In the genomic region with DNA sequence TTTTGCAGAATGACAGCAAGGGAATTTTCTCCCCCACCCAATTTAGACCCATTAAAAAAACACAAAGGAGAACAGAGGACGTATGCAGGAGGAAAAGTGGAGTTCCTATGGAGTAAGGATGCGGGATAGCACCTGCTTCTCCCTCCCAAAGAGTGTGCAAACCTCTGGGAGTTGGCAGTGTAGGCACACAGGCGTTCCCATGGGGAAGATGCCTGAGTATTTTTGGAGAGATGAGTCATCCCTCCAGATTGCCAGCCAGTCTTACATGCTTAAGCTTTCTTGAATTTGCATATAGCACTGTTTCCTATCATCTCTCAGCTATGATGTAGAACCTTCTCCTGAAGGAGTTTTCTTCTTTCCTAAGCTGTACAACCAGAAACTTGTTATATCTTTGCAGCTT, we compare ENCODE assay signal across 8 mouse cellular contexts.
DNase-seq lines count a peak whose midpoint lies in the region; ATAC-seq and TF ChIP-seq lines count a peak whose summit lies in the region.

No protein-coding gene starts in this region.

- H3K4me3 ChIP-seq in lung, postnatal 0 days (ENCODE audit: low read depth, low read length): no peak overlapping the region
- H3K4me3 ChIP-seq in stomach, embryonic 15.5 days (replicated peaks): no peak overlapping the region

- peak; percentile 44; the same call in 1 of the 2 replicates for ATAC-seq in lung, postnatal 0 days
- ATAC-seq in stomach, embryonic 15.5 days (ENCODE audit: insufficient read depth, low FRiP score, low read depth): no peak

- H3K27ac ChIP-seq in lung, postnatal 0 days (ENCODE audit: low read length): no peak overlapping the region
- H3K27ac ChIP-seq in stomach, embryonic 15.5 days: 0 out of 2 replicates have a peak overlapping the region, but pooled peaks have one; percentile 32

- H3K4me1 ChIP-seq in lung, postnatal 0 days (ENCODE audit: insufficient read depth, low read depth, low read length): no peaks in the 10 kb centered on the region
- H3K4me1 ChIP-seq in stomach, embryonic 15.5 days: no peaks in the 10 kb centered on the region

- no peaks in the 10 kb centered on the region for H3K27me3 ChIP-seq in lung, postnatal 0 days (replicated peaks; ENCODE audit: insufficient read depth, low read length)
- no peaks in the 10 kb centered on the region for H3K27me3 ChIP-seq in stomach, embryonic 15.5 days (replicated peaks)

- peak; percentile 30 for DNase-seq in lung, postnatal 0 days (ENCODE audit: low spot score)
- DNase-seq in lung, postnatal 14 days: no peak
- DNase-seq in gastrocnemius, adult 8-10 months (ENCODE audit: low spot score in 2 of 2): peak; percentile 32 to 55
- DNase-seq in layer of hippocampus, postnatal 14 days (ENCODE audit: low spot score in 2 of 2): peak; percentile 18 to 57
- no peak for DNase-seq in thymus, postnatal 14 days
- DNase-seq in thymus, postnatal 36 days: no peak
- no peak for DNase-seq in spleen, adult 12 weeks (ENCODE audit: low spot score)

- H3K36me3 ChIP-seq in lung, postnatal 0 days (ENCODE audit: insufficient read depth, low read length): no peaks in the 10 kb centered on the region
- no peaks in the 10 kb centered on the region for H3K36me3 ChIP-seq in stomach, embryonic 15.5 days

- H3K4me2 ChIP-seq in lung, postnatal 0 days (replicated peaks; ENCODE audit: low read depth, low read length): no peak overlapping the region
- H3K4me2 ChIP-seq in stomach, embryonic 15.5 days: no peak overlapping the region

- no peak for TF ChIP-seq EP300 in lung, postnatal 0 days (IDR thresholded peaks at IDR 0.05)

- H3K9me3 ChIP-seq in lung, postnatal 0 days (ENCODE audit: low read length): no peaks in the 10 kb centered on the region
- no peaks in the 10 kb centered on the region for H3K9me3 ChIP-seq in stomach, embryonic 15.5 days

- H3K9ac ChIP-seq in lung, postnatal 0 days (replicated peaks; ENCODE audit: low read depth): no peak overlapping the region
- no peak overlapping the region for H3K9ac ChIP-seq in stomach, embryonic 15.5 days

- 60% methylated on average over 3 of the region's 3 CpGs for WGBS in lung, postnatal 0 days
- 50% methylated on average over 3 of the region's 3 CpGs for WGBS in stomach, embryonic 15.5 days

- TF ChIP-seq CTCF in lung, postnatal 0 days (IDR thresholded peaks at IDR 0.05): no peak

Comparison
In these comparisons a context has a peak if more than half of its experiments do, and no peak if none do; other contexts are left out.
1. DNase-seq: peak in lung, postnatal 0 days (single experiment), gastrocnemius, adult 8-10 months (2 of 2) and layer of hippocampus, postnatal 14 days (2 of 2); none in lung, postnatal 14 days (single experiment), thymus, postnatal 14 days (single experiment), thymus, postnatal 36 days (0 of 2) and spleen, adult 12 weeks (single experiment).